ENCODE assay signal across 41 mouse cellular contexts in the genomic region with DNA sequence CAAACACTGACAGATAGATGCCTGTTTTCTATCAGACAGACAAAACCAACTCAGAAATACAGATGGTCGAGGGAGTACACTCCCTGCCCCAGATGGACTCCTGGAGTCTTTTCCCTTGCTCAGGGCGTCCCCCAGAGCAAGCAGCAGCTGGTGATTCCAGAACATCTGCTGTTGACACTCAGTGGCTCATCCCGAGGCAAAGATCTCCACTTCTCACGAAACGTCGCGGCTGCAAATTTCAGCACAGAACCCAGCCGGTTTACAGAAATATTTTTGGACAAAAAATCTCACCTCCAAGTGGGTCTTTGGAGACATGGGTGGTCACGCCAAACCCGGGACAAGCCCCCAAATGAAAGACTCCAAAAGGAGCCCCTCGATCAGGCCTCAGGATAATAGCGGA. TPM values are rescaled to one million over a fixed set of nuclear protein-coding genes. Genes with fewer than 3 reads are reported as not detected.
"Had no signal": no experiment of that assay in that cellular context is flagged by ENCODE, and none has a peak within 500 bp of the region (broad histone marks: within the 10 kb centered on the region; RNA-seq: fewer than 3 reads in every experiment).

No protein-coding gene starts in this region.

- H3K27me3 ChIP-seq: heart, embryonic 13.5 days; heart, embryonic 15.5 days; hindbrain, embryonic 13.5 days; hindbrain, embryonic 15.5 days; kidney, embryonic 15.5 days; limb, embryonic 12.5 days; liver, embryonic 13.5 days; liver, embryonic 15.5 days had no signal

- H3K27ac ChIP-seq: gastrocnemius, adult 2 months; heart, embryonic 13.5 days; heart, embryonic 15.5 days; hindbrain, embryonic 13.5 days; hindbrain, embryonic 15.5 days; hindbrain, postnatal 0 days; kidney, embryonic 15.5 days; kidney, postnatal 0 days; left cerebral cortex, adult 2 months; limb, embryonic 10.5 days; limb, embryonic 12.5 days; liver, embryonic 13.5 days; liver, embryonic 15.5 days had no signal

- H3K9me3 ChIP-seq: heart, embryonic 15.5 days; hindbrain, embryonic 13.5 days; hindbrain, embryonic 15.5 days; kidney, embryonic 15.5 days; limb, embryonic 10.5 days; liver, embryonic 15.5 days had no signal

- H3K4me1 ChIP-seq: heart, embryonic 13.5 days; heart, embryonic 15.5 days; hindbrain, embryonic 13.5 days; hindbrain, embryonic 15.5 days; kidney, embryonic 15.5 days; limb, embryonic 10.5 days; limb, embryonic 12.5 days; liver, embryonic 13.5 days; liver, embryonic 15.5 days had no signal

- H3K4me2 ChIP-seq: heart, embryonic 11.5 days; heart, embryonic 13.5 days; heart, embryonic 15.5 days; hindbrain, embryonic 13.5 days; hindbrain, embryonic 15.5 days; kidney, embryonic 15.5 days; limb, embryonic 12.5 days; liver, embryonic 11.5 days; liver, embryonic 13.5 days; liver, embryonic 15.5 days had no signal

- H3K36me3 ChIP-seq: heart, embryonic 13.5 days; heart, embryonic 15.5 days; hindbrain, embryonic 13.5 days; hindbrain, embryonic 15.5 days; kidney, embryonic 15.5 days; limb, embryonic 10.5 days; limb, embryonic 12.5 days; liver, embryonic 13.5 days; liver, embryonic 15.5 days had no signal

- H3K9ac ChIP-seq: heart, embryonic 13.5 days; heart, embryonic 15.5 days; hindbrain, embryonic 13.5 days; hindbrain, embryonic 15.5 days; kidney, embryonic 15.5 days; limb, embryonic 12.5 days; liver, embryonic 13.5 days; liver, embryonic 15.5 days had no signal

- DNase-seq: gastrocnemius, adult 2 months; gastrocnemius, postnatal 14 days; gastrocnemius, postnatal 36 days; heart, adult 18-20 months; heart, postnatal 14 days; heart, postnatal 36 days; kidney, adult 11 months; kidney, adult 2 months; kidney, adult 9 months; kidney, postnatal 14 days; kidney, postnatal 36 days; layer of hippocampus, adult 9-11 months; liver; liver, embryonic 13.5 days had no signal

- H3K4me3 ChIP-seq: gastrocnemius, adult 2 months; heart, embryonic 13.5 days; heart, embryonic 15.5 days; hindbrain, embryonic 13.5 days; hindbrain, embryonic 15.5 days; kidney, embryonic 15.5 days; left cerebral cortex, adult 2 months; limb, embryonic 10.5 days; limb, embryonic 12.5 days; liver, embryonic 13.5 days; liver, embryonic 15.5 days had no signal

RNA-seq across cellular contexts. Expression of a gene that starts 32.7 kb away (rescaled TPM):
- total RNA-seq: gastrocnemius, adult 2 months; gastrocnemius, postnatal 14 days; gastrocnemius, postnatal 36 days; heart, adult 18-20 months; heart, adult 8-10 months; heart, postnatal 14 days; heart, postnatal 36 days; hematopoietic stem cell, adult 5-6 weeks; hindbrain, postnatal 0 days; layer of hippocampus, adult 18-20 months; layer of hippocampus, adult 8-10 months; layer of hippocampus, postnatal 14 days; left cerebral cortex, adult 2 months; left cerebral cortex, postnatal 14 days; left cerebral cortex, postnatal 36 days had no signal
- polyA plus RNA-seq: gonadal fat pad, adult 2 months; heart, embryonic 11.5 days; heart, embryonic 13.5 days; heart, embryonic 15.5 days; heart, postnatal 0 days; hindbrain, embryonic 11.5 days; hindbrain, embryonic 13.5 days; hindbrain, embryonic 15.5 days; hindbrain, postnatal 0 days; intestine, embryonic 14.5 days; intestine, embryonic 16.5 days; kidney, adult 2 months; kidney, embryonic 15.5 days; large intestine, adult 2 months; limb, embryonic 10.5 days; limb, embryonic 12.5 days; limb, embryonic 14.5 days; liver, embryonic 11.5 days; liver, embryonic 13.5 days; liver, embryonic 15.5 days had no signal

RNA-seq across cellular contexts. Expression of a gene that starts 35.3 kb away (rescaled TPM):
- total RNA-seq: gastrocnemius, adult 2 months; gastrocnemius, postnatal 14 days; gastrocnemius, postnatal 36 days; heart, adult 18-20 months; heart, adult 8-10 months; heart, postnatal 14 days; heart, postnatal 36 days; hematopoietic stem cell, adult 5-6 weeks; hindbrain, postnatal 0 days; layer of hippocampus, adult 18-20 months; layer of hippocampus, adult 8-10 months; layer of hippocampus, postnatal 14 days; left cerebral cortex, adult 2 months; left cerebral cortex, postnatal 14 days; left cerebral cortex, postnatal 36 days had no signal
- polyA plus RNA-seq: gonadal fat pad, adult 2 months; heart, embryonic 11.5 days; heart, embryonic 13.5 days; heart, embryonic 15.5 days; heart, postnatal 0 days; hindbrain, embryonic 11.5 days; hindbrain, embryonic 13.5 days; hindbrain, embryonic 15.5 days; hindbrain, postnatal 0 days; intestine, embryonic 14.5 days; intestine, embryonic 16.5 days; kidney, adult 2 months; kidney, embryonic 15.5 days; kidney, postnatal 0 days; large intestine, adult 2 months; limb, embryonic 10.5 days; limb, embryonic 12.5 days; limb, embryonic 14.5 days; liver, embryonic 11.5 days; liver, embryonic 13.5 days; liver, embryonic 15.5 days had no signal

RNA-seq across cellular contexts. Expression of a gene that starts 59.7 kb away (rescaled TPM):
- total RNA-seq: gastrocnemius, adult 2 months; gastrocnemius, postnatal 14 days; gastrocnemius, postnatal 36 days; heart, adult 18-20 months; heart, adult 8-10 months; heart, postnatal 14 days; heart, postnatal 36 days; hematopoietic stem cell, adult 5-6 weeks; hindbrain, postnatal 0 days; layer of hippocampus, adult 18-20 months; layer of hippocampus, adult 8-10 months; layer of hippocampus, postnatal 14 days; left cerebral cortex, adult 2 months; left cerebral cortex, postnatal 14 days; left cerebral cortex, postnatal 36 days had no signal
- polyA plus RNA-seq: gonadal fat pad, adult 2 months; heart, embryonic 11.5 days; heart, embryonic 13.5 days; heart, embryonic 15.5 days; heart, postnatal 0 days; hindbrain, embryonic 11.5 days; hindbrain, embryonic 13.5 days; hindbrain, embryonic 15.5 days; hindbrain, postnatal 0 days; intestine, embryonic 14.5 days; intestine, embryonic 16.5 days; kidney, adult 2 months; large intestine, adult 2 months; limb, embryonic 10.5 days; limb, embryonic 12.5 days; limb, embryonic 14.5 days; liver, embryonic 11.5 days; liver, embryonic 13.5 days; liver, embryonic 15.5 days had no signal
